Mouse (Mus musculus) bone marrow macrophage, adult 2 months (primary cell): ENCODE measurements around the gene Slc25a22.

Experiments
- CTCF ChIP-seq: IDR thresholded peaks from 2 replicates; pipeline ENCODE4 v1.5.1; 2012; ENCODE audit warnings: low read depth, mild to moderate bottlenecking, low read length, moderate library complexity
- POLR2A ChIP-seq: IDR thresholded peaks from 2 replicates; pipeline ENCODE4 v1.6.1; 2012; ENCODE audit warnings: mild to moderate bottlenecking, low read depth, low read length, borderline replicate concordance

DNA sequence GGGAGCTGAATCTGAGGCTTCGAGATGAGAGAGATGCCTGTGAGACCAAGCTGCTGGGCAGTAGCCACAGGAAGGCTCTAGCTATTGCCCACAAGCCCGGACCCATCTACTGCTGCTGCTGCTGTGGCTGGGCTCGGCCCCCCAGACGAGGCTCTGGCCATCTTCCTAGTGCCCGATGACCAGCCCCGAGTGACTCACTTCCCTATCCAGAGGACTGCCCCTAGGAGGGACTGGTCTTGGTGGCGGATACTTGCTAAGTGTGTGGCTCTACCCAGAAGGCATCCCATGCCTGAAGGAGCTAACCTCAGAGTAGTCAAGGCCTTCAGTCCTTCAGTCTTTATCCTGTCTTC, 28.3 kb upstream of the Slc25a22 start:
- TF ChIP-seq CTCF = no peak
- no peak for TF ChIP-seq POLR2A
